Mouse (Mus musculus) MEL (cell line): ENCODE measurements at regions not wholly inside any gene's neighbourhood (a gene's known extent, or its start where the extent isn't known, plus 50 kb on each side); places are given as distances from the start of the nearest gene placed in this dataset.

Source experiments
- DNase-seq: peaks from one replicate; pipeline ENCODE4 v3.0.0; 2011; ENCODE audit warnings: low read depth, low spot score
- H3K27ac ChIP-seq: 2 replicates; pipeline ENCODE4 v1.5.1; 2012; ENCODE audit warnings: low read depth, mild to moderate bottlenecking, control low read depth, low read length, moderate library complexity; ENCODE audit not compliant: control insufficient read depth
- H3K27me3 ChIP-seq, 2 experiments: fragments of 150-350 bp in 1 of 2; sonication (generic) in 1 of 2; 2 replicates each; pipeline ENCODE4 v1.6.1; 2012; ENCODE audit warnings: low read length in 2 of 2, mild to moderate bottlenecking in 2 of 2, improper control_type of control experiment in 1 of 2, moderate library complexity in 1 of 2; ENCODE audit not compliant: insufficient read depth in 2 of 2, control insufficient read depth in 1 of 2
- H3K36me3 ChIP-seq, 2 experiments: 2 replicates each; pipeline ENCODE4 v1.6.1; 2012 to 2014; ENCODE audit warnings: low read length in 2 of 2, improper control_type of control experiment in 1 of 2, inconsistent platforms in 1 of 2, mild to moderate bottlenecking in 1 of 2; ENCODE audit not compliant: insufficient read depth in 2 of 2, control insufficient read depth in 1 of 2
- H3K4me1 ChIP-seq, 2 experiments: fragments of 150-350 bp in 1 of 2; sonication (generic) in 1 of 2; 2 replicates each; pipeline ENCODE4 v1.6.1; 2012; ENCODE audit warnings: low read length in 2 of 2, improper control_type of control experiment in 1 of 2, mild to moderate bottlenecking in 1 of 2; ENCODE audit not compliant: insufficient read depth in 2 of 2, control insufficient read depth in 1 of 2
- H3K4me3 ChIP-seq, 2 experiments: fragments of 150-350 bp in 1 of 2; sonication (generic) in 1 of 2; 2 replicates each; pipeline ENCODE4 v1.5.1; 2012; ENCODE audit warnings: low read depth in 2 of 2, low read length in 2 of 2, mild to moderate bottlenecking in 2 of 2, moderate library complexity in 2 of 2, control low read depth in 1 of 2, improper control_type of control experiment in 1 of 2; ENCODE audit not compliant: control insufficient read depth in 1 of 2, insufficient read depth in 1 of 2
- H3K79me2 ChIP-seq: 2 replicates; pipeline ENCODE4 v1.6.1; 2012; ENCODE audit warnings: mild to moderate bottlenecking, low read length, moderate library complexity; ENCODE audit not compliant: control insufficient read depth, poor library complexity, insufficient read depth
- H3K9ac ChIP-seq: 2 replicates; pipeline ENCODE4 v1.6.1; 2012; ENCODE audit warnings: low read depth, mild to moderate bottlenecking, control low read depth, low read length, moderate library complexity; ENCODE audit not compliant: control insufficient read depth, poor library complexity, severe bottlenecking
- H3K9me3 ChIP-seq: fragments of 150-350 bp; sonication (generic); replicated peaks from 2 replicates; pipeline ENCODE4 v1.6.1; 2012; ENCODE audit warnings: mild to moderate bottlenecking, low read length, improper control_type of control experiment, moderate library complexity; ENCODE audit not compliant: insufficient read depth
- BHLHE40 ChIP-seq: IDR thresholded peaks from 2 replicates; pipeline ENCODE4 v1.6.1; 2012; ENCODE audit warnings: low read depth, mild to moderate bottlenecking, inconsistent platforms, low read length, improper control_type of control experiment, borderline replicate concordance
- CHD1 ChIP-seq: IDR thresholded peaks from 2 replicates; pipeline ENCODE4 v1.6.1; 2012; ENCODE audit warnings: low read depth, mild to moderate bottlenecking, inconsistent platforms, low read length, improper control_type of control experiment
- E2F4 ChIP-seq: IDR thresholded peaks from 2 replicates; pipeline ENCODE4 v1.6.1; 2011; ENCODE audit warnings: low read depth, low read length, improper control_type of control experiment, borderline replicate concordance
- GATA1 ChIP-seq: IDR thresholded peaks from 2 replicates; pipeline ENCODE4 v1.6.1; 2011; ENCODE audit warnings: low read depth, low read length, improper control_type of control experiment
- KAT2A ChIP-seq: conservative IDR thresholded peaks from 2 replicates; pipeline ENCODE4 v1.6.1; 2012; ENCODE audit warnings: low read depth, low read length, improper control_type of control experiment, inconsistent platforms
- MAX ChIP-seq: IDR thresholded peaks from 2 replicates; pipeline ENCODE4 v1.6.1; 2011; ENCODE audit warnings: low read length, improper control_type of control experiment
- MAZ ChIP-seq: IDR thresholded peaks from 2 replicates; pipeline ENCODE4 v1.6.1; 2012; ENCODE audit warnings: low read depth, mild to moderate bottlenecking, inconsistent platforms, low read length, improper control_type of control experiment
- MEF2A ChIP-seq: IDR thresholded peaks from 2 replicates; pipeline ENCODE4 v1.6.1; 2014; ENCODE audit warnings: low read depth, mild to moderate bottlenecking, inconsistent platforms, low read length, improper control_type of control experiment; ENCODE audit not compliant: poor library complexity, insufficient replicate concordance, severe bottlenecking; ENCODE audit errors: extremely low read depth
- MXI1 ChIP-seq: IDR thresholded peaks from 2 replicates; pipeline ENCODE4 v1.6.1; 2011; ENCODE audit warnings: mild to moderate bottlenecking, low read depth, low read length, improper control_type of control experiment
- MYB ChIP-seq: IDR thresholded peaks from 2 replicates; pipeline ENCODE4 v1.6.1; 2011; ENCODE audit warnings: mild to moderate bottlenecking, low read depth, low read length, improper control_type of control experiment
- MYC ChIP-seq: IDR thresholded peaks from 2 replicates; pipeline ENCODE4 v1.6.1; 2011; ENCODE audit warnings: low read depth, mild to moderate bottlenecking, low read length, improper control_type of control experiment, moderate library complexity
- NRF1 ChIP-seq: IDR thresholded peaks from 2 replicates; pipeline ENCODE4 v1.6.1; 2014; ENCODE audit warnings: low read depth, mild to moderate bottlenecking, inconsistent platforms, low read length, improper control_type of control experiment, moderate library complexity; ENCODE audit not compliant: poor library complexity, insufficient read depth, severe bottlenecking
- POLR2AphosphoS2 ChIP-seq: IDR thresholded peaks from 2 replicates; pipeline ENCODE4 v1.6.1; 2011; ENCODE audit warnings: low read length, improper control_type of control experiment
- RCOR1 ChIP-seq: IDR thresholded peaks from 2 replicates; pipeline ENCODE4 v1.6.1; 2012; ENCODE audit warnings: low read depth, mild to moderate bottlenecking, inconsistent platforms, low read length, improper control_type of control experiment
- SIN3A ChIP-seq: IDR thresholded peaks from 2 replicates; pipeline ENCODE4 v1.6.1; 2012; ENCODE audit warnings: low read length, improper control_type of control experiment, inconsistent platforms
- SMC3 ChIP-seq: IDR thresholded peaks from 2 replicates; pipeline ENCODE4 v1.6.1; 2011; ENCODE audit warnings: low read depth, low read length, improper control_type of control experiment
- TBP ChIP-seq: IDR thresholded peaks from 2 replicates; pipeline ENCODE4 v1.8.0; 2011; ENCODE audit warnings: low read depth, low read length, improper control_type of control experiment
- TCF12 ChIP-seq: IDR thresholded peaks from 2 replicates; pipeline ENCODE4 v1.6.1; 2014; ENCODE audit warnings: low read depth, mild to moderate bottlenecking, inconsistent platforms, low read length, improper control_type of control experiment, moderate library complexity
- UBTF ChIP-seq: IDR thresholded peaks from 2 replicates; pipeline ENCODE4 v1.6.1; 2012; ENCODE audit warnings: low read depth, mild to moderate bottlenecking, inconsistent platforms, low read length, improper control_type of control experiment, moderate library complexity, borderline replicate concordance; ENCODE audit not compliant: insufficient read depth
- USF1 ChIP-seq: IDR thresholded peaks from 2 replicates; pipeline ENCODE4 v1.6.1; 2014; ENCODE audit warnings: low read depth, mild to moderate bottlenecking, inconsistent platforms, low read length, improper control_type of control experiment, moderate library complexity
- USF2 ChIP-seq, 2 experiments: IDR thresholded peaks; 2 replicates each; pipeline ENCODE4 v1.6.1; 2011 to 2012; ENCODE audit warnings: improper control_type of control experiment in 2 of 2, low read length in 2 of 2, borderline replicate concordance in 1 of 2, inconsistent platforms in 1 of 2, low read depth in 1 of 2, mild to moderate bottlenecking in 1 of 2; ENCODE audit not compliant: insufficient read depth in 1 of 2
- ZC3H11A ChIP-seq: IDR thresholded peaks from 2 replicates; pipeline ENCODE4 v1.6.1; 2012; ENCODE audit warnings: low read depth, mild to moderate bottlenecking, inconsistent platforms, low read length, improper control_type of control experiment
- ZKSCAN1 ChIP-seq: IDR thresholded peaks from 2 replicates; pipeline ENCODE4 v1.6.1; 2012; ENCODE audit warnings: low read depth, mild to moderate bottlenecking, inconsistent platforms, low read length, improper control_type of control experiment, moderate library complexity
- ZMIZ1 ChIP-seq: IDR thresholded peaks from 2 replicates; pipeline ENCODE4 v1.6.1; 2012; ENCODE audit warnings: low read depth, mild to moderate bottlenecking, inconsistent platforms, low read length, improper control_type of control experiment, moderate library complexity
- ZNF384 ChIP-seq: IDR thresholded peaks from 2 replicates; pipeline ENCODE4 v1.6.1; 2012; ENCODE audit warnings: low read depth, mild to moderate bottlenecking, inconsistent platforms, low read length, improper control_type of control experiment

GRCm38 (mm10) chr17:3251176-3251575 lies 75.2 kb upstream of the Tiam2 start:
- Histone ChIP-seq H3K79me2 (no peaks in the 10 kb centered on the region), H3K27me3 (no peaks in the 10 kb centered on the region), H3K4me1 (peaks cover 4 to 11% of the 10 kb centered on the region in 2 experiments), H3K27ac (no peak overlapping the region), H3K36me3 (peaks cover 0 to 7% of the 10 kb centered on the region in 2 experiments; a peak in 2 of 4 replicates), H3K9me3 (no peaks in the 10 kb centered on the region), H3K9ac (no peak overlapping the region), H3K4me3 (no peak overlapping the region)
- no peak for DNase-seq
- no peak for TF ChIP-seq NRF1
- no peak for TF ChIP-seq RCOR1
- no peak for TF ChIP-seq MYB
- TF ChIP-seq MAZ: no peak
- TF ChIP-seq SMC3: no peak
- no peak for TF ChIP-seq UBTF
- TF ChIP-seq ZMIZ1: no peak
- TF ChIP-seq KAT2A: no peak
- no peak for TF ChIP-seq CHD1
- no peak for TF ChIP-seq GATA1
- no peak for TF ChIP-seq ZNF384
- TF ChIP-seq MAX: no peak
- TF ChIP-seq USF1: no peak
- TF ChIP-seq TCF12: no peak
- no peak for TF ChIP-seq MXI1
- TF ChIP-seq POLR2AphosphoS2: no peak

DNA sequence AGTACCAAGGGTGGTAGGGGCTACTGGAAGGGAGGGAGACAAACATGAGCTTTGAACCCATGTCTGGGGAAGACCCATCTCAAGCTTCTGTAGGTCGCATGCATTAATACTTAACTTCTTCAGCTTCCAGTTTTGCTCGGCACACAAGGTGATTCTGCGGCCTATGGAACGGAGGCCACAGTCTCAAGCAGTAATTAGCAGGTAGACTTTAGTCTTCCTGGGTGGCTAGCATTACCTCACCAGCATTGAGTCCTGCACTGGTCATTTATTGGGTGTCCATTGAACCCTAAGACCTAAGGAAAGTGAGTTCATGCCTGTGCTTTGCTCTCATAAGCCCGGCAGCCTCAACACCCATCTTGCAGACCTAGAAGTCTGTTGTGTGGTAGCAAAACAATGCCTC lies 74.4 kb upstream of the Tiam2 start:
- TF ChIP-seq NRF1 (no peak), TBP (no peak), MEF2A (no peak), E2F4 (no peak), MAZ (no peak), MAX (no peak), RCOR1 (no peak), ZC3H11A (no peak), TCF12 (no peak), USF2 (IDR thresholded peaks at IDR 0.05; ENCODE audit: borderline replicate concordance in 1 of 2, insufficient read depth in 1 of 2, low read depth in 1 of 2, low read length in 2 of 2) (no peak), ZNF384 (no peak), ZKSCAN1 (no peak), SIN3A (no peak), BHLHE40 (no peak), MYC (no peak)

More for the DNA sequence above, 74.4 kb upstream of the Tiam2 start:
- peaks cover 0 to 4% of the 10 kb centered on the region in 2 experiments; a peak in 2 of 4 replicates for H3K4me1 ChIP-seq
- H3K9me3 ChIP-seq: no peaks in the 10 kb centered on the region
- H3K27me3 ChIP-seq: no peaks in the 10 kb centered on the region
- no peaks in the 10 kb centered on the region for H3K79me2 ChIP-seq
- H3K4me3 ChIP-seq: no peak overlapping the region
- H3K36me3 ChIP-seq: peaks cover 0 to 1% of the 10 kb centered on the region in 2 experiments; a peak in 2 of 4 replicates
- H3K9ac ChIP-seq: no peak overlapping the region
- no peak for DNase-seq
- no peak overlapping the region for H3K27ac ChIP-seq
